Mouse (Mus musculus) spleen, adult 2 months (tissue): ENCODE data around the gene Gsto1.

Experiments
- CTCF ChIP-seq: fragments of 200-500 bp; IDR thresholded peaks from 2 replicates; pipeline ENCODE4 v1.5.1; 2011; ENCODE audit warnings: mild to moderate bottlenecking, inconsistent platforms; ENCODE audit not compliant: insufficient read depth, insufficient read length, insufficient replicate concordance; ENCODE audit errors: extremely low read depth
- POLR2A ChIP-seq: fragments of 200-500 bp; IDR thresholded peaks from 2 replicates; pipeline ENCODE4 v1.6.1; 2011; ENCODE audit warnings: low read depth, low read length, inconsistent platforms

DNA sequence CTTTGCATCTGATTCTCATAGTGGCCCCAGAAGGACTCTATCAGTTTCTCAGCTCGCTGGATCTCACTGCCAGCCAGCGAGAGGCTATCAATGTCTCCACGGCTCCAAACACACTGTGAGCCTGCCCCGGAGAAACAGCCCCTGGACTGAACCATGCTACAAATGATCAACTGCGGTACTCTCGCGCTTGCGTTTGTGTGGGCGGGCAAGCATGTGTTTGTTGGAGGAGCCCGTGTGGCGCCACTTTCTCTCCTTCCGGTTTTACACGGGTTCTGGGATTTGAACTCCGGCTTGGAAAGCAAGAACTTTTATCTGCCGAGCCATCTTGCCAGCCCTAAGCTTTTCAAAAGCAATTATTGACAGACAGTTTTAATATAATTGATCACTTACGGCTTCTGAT is 22.5 kb upstream of the Gsto1 start:
- TF ChIP-seq CTCF = no peak
- no peak for TF ChIP-seq POLR2A
